Mouse (Mus musculus): ENCODE data around the gene Agbl1.

Gene Agbl1

DNA sequence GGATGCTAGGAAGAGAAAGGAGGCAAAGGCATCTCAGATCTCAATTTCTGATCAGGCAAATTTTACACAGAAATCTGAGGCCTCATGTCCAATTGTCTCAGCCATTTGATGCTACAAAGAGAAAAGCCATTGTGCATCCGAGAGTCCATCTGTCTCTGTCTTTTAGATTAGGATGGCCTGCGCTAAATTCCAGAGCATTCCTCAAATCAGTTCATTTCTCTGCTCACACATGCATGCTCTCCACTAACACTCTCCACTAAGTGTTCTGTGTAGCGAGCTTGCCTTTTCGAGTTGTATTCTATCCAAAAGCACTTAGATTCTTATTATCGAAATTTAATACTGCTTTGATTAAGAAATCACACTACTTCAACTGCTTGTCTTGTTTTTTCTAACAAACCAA lies 159.6 kb downstream of the Agbl1 start:
- no peak for DNase-seq (ENCODE audit: low read depth in 2 of 2, low spot score in 2 of 2)

DNA sequence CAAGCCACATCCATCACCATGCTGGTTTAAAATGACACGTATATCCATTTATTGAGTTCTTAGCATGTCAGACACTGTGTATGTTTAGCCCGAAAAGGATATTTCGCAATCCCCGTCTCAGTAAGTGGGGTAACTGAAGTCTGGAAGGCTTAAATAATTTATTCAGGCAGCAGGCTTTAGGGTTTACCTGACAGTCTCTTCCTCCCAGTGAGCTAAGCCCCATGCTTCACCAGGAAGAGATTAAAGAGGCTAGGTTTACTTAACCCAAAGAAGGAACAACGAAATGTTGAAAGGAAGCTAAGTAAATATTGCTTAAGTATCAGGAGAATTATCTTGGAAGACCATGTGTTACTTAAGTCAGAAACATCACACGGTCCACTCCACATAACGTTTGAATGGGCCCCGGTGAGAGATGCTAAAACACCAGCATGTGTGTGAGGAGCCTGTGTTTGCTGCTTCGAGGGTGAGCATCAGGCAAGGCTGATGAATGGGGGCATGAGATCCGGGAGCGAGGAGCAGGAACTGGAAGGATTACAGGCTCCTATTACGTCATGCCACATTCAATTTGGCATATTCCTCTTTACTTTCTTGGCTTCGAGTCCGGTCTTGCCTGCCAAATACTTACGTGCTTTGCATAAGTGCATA lies 162.7 kb downstream of the Agbl1 start:
- DNase-seq (ENCODE audit: low read depth in 2 of 2, low spot score in 2 of 2), result no peak

DNA sequence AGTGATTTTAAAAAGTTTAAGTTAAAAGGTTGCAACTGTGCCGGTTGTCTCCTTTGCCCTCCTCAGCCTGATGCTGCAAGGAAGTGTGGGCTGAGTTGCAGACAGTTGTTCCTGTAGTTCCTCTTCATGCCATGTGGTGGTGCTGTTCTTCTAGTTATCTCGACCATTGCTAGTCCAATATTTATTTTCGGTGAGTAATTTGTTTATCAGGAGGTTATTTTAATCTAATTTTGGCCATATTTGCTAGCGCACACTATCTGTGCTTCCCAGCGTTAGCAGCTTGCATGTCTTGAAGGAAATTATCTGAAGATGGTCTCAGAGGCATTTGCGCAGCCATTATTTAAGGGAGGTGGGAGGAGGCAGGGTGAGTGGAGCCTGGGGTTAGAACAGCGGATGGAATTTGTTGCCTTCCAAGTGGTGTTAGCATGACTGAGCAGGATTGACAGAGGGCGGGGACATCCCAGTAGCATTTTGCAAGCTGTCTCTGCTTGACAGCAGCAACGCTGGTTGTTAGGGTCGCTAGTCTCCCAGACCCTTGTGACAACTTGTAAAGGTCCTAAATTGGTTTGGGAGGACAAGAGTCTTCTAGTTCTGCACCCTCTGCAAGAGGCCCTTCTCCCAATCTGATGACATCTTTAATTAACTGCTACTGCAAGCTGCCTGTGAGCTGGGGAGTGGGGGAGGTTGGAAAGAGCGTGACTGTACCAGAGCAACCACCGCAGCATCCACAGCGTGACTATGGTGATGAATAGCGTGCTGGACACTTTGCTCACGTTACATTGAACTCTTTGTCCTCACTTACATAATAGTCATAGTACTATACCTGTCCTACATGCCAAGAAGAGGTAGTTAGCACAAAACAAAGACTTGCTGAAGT lies 163.5 kb downstream of the Agbl1 start:
- peak in 1 of 2 experiments; percentile 18 for DNase-seq (ENCODE audit: low read depth in 2 of 2, low spot score in 2 of 2)

DNA sequence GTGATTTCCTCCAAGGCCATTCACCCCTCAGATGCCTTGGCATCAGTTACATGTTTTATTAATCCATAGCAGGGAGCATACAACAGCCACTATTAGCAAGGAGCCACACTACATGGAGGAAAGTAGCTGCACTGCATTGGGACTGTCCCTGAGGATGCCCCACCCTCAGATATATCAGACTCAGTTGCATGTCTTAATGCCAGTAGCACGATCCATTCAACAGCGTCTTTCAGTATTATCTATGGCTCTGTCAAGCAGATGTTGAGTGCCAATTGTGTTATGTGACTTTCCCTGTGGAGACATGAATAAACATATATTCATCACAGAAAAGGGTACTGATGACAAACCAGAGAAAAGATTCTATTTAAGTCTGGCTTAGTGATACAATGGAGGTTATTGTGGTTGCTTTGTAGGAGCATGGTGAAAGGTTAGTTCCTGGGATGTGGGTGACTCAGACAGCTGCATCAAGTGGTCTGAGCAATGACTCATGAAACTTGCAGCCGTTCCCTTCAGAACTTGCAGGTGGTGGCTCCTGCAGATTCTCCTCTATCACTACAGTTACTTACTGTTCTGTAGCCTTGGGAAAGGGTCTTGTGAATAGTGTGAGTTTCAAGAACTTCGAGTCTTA lies 178.4 kb downstream of the Agbl1 start:
- no peak for DNase-seq (ENCODE audit: low read depth in 2 of 2, low spot score in 2 of 2)

DNA sequence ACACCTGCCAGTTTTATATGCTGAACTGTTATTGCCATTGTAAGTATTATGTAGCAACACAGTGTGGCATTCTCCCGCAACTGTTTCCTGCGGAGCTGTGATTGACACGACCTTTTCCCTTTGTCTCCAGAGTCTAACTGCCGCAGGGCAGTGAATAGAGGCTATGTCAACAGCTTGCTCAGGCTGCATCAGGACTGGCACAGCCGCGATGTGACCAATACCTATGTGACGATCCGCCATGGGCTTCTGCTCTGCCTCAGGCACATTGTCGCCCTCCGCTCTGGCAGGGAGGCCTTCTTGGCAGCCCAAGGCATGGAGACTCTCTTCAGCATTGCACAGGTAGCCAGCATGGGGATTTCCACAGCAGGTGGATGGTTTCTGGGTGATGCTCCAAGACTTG lies 179.3 kb downstream of the Agbl1 start:
- no peak for DNase-seq (ENCODE audit: low read depth in 2 of 2, low spot score in 2 of 2)

DNA sequence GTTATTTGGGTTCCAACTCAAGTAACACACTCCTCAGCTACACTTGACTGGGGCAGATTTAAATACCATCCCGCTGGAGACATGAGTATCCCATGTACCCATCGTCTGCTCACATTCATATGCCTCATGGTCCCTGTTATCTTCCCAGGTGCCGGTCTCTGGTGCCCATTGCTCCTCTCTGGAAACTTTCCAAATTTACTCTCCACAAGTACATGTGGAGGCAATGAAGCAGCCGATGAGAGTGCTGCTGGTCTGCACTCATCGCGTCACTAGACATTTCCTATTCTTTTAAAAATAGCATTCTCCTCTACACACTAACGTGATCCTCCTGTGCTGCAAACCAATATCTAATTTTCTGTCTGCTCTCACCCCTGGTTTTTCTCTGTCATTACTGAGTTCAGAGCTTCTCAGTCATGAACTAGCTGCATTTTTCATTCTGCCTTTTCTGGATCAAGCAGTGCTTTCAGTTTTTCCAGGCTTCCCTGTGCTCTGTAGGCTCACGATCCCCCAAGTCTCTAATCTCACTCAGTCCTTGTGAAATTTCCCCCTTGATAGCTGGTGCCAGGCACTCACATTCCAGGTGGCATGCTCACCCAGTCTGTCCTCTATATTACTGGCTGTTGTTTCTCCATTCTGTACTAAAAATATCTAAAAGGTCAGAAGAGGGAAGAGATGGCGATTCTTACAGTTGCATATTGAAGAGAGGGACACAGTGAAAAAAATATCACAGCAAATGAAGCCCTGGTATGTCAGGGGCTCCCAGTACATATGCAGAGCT lies 180.9 kb downstream of the Agbl1 start:
- no peak for DNase-seq (ENCODE audit: low read depth in 2 of 2, low spot score in 2 of 2)

DNA sequence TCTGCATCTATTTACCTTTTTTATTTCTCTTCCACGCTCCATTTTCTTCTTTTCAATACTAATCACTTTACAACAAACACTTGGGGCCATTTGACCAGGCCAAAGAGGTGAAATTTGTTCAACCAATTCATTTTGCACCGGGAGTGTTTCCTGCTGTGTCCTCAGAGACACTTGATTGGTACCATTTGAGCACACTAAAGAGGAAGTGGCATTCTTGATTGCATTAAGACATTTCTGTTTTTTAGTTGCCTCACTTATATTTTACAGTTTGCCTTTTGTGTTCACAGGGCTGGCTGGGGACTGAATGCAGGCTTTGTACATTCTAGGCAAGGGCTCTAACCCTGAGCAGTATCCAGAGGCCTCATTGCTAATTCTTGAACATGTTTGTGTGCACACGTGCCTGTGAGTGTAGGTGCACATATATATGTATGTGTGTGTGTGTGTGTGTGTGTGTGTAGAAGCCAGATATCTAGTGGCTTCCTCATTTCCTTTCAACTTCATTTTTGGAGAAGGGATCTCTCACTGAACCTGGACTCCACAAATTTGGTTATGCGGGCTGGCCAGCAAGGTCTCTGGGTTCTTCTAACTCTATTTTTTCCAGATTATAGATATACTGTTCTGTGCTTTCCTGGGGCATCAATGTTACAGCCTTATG lies 182.4 kb downstream of the Agbl1 start:
- DNase-seq (ENCODE audit: low read depth in 2 of 2, low spot score in 2 of 2), result no peak

DNA sequence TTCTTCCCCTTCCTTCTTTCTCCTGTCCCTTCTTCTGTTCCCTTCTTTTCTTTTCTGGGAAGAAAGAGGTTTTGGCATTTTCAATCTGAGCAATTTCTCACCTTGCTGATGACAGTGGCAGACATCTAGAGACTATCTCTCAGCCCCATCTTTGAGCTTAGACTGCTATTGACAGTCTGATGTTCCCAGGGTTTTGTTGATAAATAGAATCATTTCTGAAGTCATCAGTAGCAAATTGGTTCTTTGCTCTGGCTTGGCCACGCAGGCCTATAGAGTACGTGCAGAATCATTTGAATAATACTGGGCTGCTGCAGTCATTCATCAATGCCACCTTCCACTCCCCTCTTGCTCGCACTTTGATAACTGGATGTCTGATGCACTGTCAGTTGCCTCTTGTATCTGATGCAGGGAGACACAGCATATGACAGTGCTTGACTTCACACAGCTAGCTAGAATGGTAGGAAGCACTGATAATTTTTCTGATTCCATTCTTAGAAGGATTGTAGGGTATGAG lies 186.5 kb downstream of the Agbl1 start:
- DNase-seq (ENCODE audit: low read depth in 2 of 2, low spot score in 2 of 2), result no peak

DNA sequence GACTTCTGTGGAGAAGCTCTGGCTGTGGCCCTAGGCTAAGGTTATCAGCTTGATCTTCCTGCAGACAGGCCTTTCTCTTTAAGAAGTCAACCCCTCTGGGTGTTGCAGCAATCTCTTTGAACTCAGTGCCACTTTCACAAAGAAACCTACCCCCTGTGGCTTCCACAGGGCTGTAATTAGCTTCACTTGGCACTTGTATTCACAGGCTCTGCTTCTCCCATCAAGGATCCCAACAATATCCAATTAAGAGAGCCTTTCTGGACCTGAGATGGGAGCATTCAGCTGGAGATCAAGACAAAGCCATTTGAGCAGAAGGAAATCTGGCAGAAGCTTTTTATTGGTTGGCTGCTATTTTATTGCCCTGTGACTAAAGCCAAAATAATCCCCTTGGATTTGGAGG lies 208.9 kb downstream of the Agbl1 start:
- DNase-seq (ENCODE audit: low read depth in 2 of 2, low spot score in 2 of 2), result no peak

DNA sequence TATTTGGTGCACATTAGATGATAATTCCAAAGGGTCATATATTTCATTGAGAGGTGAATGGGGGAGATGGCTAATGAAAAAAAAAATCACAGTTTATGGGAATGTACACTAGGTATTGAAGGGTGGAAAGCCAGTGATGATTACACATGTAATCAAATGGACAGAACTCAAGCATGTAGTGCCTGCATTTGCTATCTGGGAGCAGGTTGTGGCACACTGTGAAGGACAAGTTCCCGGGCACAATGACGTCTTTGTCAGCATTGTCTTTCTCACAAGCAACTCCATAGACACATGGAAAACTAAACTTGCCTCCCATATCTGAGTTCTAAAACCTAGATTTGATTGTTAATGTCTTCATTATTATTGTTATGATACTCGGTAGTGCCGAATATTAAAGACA lies 209.3 kb downstream of the Agbl1 start:
- no peak for DNase-seq (ENCODE audit: low read depth in 2 of 2, low spot score in 2 of 2)

DNA sequence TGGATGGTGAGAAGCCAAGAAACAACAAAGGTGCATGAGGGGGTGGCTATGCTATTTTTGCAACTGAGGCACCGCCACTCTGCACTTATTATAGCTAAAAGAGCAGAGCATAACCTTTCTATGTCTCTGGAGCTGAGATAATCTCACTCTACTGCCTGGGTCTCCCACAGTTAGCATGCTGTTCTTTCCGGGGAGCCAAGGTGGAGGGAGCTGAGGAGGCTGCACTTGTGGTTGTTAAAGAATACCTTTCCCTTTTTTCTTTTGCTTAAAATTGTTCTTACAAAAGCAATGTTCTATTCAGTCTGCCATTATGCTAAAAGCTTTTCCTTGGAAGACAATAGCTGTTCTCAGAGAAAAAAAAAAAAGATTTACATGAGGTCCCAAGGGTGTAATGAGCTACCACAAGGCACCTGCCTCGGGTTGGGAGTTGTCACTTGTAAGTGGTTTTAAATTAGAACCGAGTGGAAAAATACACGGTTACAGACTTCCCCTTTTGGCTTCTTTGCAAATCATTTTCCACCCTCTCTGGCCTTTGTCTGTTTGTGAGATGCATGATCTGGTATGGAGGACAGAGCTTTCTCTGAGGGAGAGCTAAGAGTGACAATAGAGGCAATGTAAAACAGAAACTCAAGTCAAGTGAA lies 232.8 kb downstream of the Agbl1 start:
- no peak for DNase-seq (ENCODE audit: low read depth in 2 of 2, low spot score in 2 of 2)

DNA sequence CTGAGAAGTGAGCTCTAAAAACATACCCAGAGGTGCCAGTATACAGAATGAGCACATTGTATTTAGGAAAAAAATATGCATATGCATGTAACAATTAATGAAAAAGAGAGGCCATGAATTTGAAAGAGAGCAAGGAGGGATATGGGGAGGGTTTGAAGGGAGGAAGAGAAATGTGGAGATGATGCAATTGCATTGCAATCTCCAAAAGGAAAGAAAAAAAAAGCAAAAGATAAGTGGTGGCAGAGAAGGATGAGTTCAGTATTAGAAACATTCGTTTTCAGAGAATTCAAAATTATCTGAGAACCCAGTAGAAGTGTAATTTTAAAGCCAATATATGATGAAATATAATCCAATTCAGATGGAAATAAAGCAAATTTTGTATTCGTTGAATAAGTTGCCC lies 236.7 kb downstream of the Agbl1 start:
- DNase-seq (ENCODE audit: low read depth in 2 of 2, low spot score in 2 of 2), result no peak

DNA sequence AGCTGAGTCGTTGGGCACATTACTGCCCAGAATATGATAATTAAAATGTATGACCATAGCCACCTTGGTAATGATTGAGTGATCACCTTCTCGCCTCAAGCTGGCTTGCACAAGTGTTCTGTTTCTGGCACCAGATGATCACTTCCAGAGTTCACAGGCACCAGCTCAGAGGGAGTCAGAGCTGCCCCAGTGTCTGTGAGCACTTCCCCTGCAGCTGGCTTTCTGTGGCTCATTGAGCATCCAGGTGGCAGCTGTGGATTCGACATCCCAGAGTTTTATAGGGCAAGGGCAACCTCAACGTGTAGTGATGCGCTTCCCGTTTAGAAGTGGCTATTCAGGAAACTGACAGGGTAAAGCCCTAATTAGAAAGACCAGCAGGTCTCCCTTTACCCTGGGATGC lies 244.5 kb downstream of the Agbl1 start:
- DNase-seq (ENCODE audit: low read depth in 2 of 2, low spot score in 2 of 2), result no peak

DNA sequence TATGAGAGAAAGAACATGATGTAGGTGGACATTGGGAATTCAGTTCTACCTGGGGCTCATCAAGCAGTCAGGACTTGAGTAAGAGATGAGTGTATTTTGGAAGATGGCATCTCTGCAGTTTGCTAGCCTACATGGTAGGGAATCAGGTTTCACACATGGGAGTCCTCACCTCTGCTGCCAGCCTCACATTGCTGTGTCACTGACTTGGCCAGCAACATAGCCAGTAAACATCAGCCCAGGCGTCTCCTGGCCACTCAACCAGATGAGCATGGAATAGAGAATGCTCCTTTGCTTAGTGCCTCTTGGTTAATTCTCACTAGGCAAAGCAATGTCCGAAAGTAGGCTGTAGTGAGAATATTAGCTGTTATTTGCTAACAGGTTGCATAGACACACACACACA lies 255.9 kb downstream of the Agbl1 start:
- no peak for DNase-seq (ENCODE audit: low read depth in 2 of 2, low spot score in 2 of 2)

DNA sequence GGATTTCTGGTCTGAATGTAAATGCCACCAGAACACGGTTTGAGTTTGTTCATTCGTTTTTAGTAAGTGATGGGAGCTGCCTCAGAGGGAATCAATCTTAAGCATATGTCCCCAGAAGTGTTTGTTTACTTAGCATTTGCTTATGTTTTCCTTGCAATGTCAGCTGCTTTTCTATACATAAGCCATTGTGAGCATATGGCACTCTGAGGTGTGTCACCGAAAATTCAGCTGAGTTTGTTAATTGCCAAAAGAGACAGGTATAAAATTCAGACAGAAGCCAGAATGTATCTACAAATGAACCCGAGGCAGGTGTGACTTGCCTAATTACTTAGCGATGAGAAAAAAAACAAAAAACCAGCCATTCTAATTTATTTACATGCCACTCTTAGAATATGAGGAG lies 257.8 kb downstream of the Agbl1 start:
- no peak for DNase-seq (ENCODE audit: low read depth in 2 of 2, low spot score in 2 of 2)

DNA sequence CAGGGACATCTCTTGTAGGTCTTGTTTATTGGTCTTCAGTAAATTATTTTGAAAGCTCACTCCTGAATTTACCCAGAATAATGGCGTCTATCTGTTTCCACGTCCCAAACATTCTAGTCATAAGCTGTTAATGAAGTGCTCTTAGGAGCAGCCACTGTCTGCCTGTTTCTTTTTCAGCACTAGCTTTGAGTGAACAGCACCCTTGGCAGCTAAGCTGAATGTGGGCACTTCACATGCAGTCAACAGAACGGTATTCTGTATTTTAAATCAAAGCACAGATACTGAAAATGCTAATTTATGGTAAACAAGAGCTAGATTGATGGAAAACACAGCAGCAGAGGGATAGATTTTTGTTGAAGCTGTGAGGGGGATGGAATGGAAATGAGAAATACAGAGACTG lies 294.6 kb downstream of the Agbl1 start:
- no peak for DNase-seq (ENCODE audit: low read depth in 2 of 2, low spot score in 2 of 2)

DNA sequence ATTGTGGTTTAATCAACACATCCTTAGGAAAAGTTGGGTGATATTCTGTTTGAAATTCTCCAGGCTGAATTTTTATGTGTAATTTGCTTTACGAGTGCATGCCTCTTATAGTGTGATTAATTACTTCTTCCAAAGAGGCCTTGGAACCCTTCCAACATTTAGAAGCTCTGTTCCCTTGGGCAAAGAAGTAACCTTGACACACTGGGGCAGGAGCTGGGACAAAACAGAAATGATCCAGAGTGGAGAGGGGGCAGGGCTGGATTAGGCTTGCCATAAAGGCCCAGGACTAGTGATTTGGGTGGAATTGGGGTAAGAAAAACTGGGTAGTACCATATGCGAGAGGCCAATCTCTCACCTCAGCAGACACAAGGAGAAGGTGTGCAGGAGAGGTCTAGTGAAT lies 316.8 kb downstream of the Agbl1 start:
- no peak for DNase-seq (ENCODE audit: low read depth in 2 of 2, low spot score in 2 of 2)

DNA sequence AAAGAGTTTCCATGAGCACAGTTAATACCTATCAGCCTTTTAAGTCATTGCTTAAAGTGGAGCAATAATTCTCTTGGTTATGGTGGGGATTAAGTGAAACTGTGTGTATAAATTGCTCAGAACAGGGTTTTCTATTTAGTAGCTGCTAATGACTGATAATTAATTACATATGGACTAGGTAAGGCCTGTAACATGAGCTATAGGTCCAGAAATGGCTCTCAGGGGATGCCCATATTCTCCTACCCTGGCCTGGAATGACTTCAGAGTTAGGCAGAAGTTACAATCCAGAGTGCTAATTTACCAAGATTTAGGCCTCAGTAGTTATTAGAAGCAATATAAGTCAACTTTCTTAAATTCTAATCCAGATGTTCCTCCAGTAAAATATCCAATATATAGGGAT lies 317.6 kb downstream of the Agbl1 start:
- no peak for DNase-seq (ENCODE audit: low read depth in 2 of 2, low spot score in 2 of 2)

DNA sequence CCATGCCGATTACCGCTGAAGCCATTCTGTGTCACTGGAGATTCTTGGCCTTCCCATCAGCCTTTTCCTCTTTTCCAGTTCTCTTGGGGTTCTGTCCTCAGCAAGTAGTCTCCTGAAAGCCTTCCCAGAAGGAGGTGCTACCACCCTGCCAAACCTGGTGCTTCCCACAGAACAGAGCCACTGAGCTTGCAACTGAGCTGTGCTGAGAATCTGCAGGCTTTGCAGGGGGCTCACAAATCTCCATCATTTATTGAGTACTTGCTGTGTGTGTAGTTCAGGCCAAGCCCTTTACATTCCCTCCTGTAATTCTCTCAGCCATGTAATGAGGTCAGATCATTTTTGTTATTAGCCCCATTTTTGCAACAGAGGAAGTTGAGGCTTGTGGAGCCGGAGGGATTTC lies 322.2 kb downstream of the Agbl1 start:
- DNase-seq (ENCODE audit: low read depth in 2 of 2, low spot score in 2 of 2), result no peak

DNA sequence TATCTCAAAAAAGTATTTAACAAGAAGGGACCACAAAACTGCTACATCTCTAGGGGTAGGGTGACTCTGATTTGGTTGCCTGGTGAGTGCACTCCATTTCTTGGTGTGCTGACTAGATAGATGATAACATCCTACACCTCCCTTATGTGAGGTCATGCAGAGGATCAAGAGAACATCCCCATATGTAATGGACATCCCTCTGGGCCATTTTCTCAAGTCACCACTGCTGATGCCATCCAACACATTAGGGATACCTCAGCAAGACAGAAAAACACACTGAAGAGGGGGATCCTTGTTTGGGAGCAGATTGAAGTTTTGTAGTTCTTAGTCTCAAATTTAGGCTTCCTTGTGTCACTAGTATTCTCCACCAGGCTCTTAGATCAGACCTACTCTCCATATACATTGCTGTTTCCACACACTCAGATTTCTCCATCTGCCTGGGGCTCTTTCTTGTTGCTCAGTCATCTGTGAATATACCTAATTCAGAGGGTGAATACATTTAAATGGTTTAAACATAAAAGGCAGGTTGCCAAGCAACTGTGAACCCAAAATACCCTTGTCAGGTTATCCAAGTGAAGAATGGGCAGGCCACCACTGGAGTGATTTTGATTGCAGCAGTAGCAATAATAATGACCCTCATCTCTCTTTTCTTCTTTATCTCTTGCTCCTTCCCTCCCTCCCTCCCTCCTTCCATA lies 331.0 kb downstream of the Agbl1 start:
- no peak for DNase-seq (ENCODE audit: low read depth in 2 of 2, low spot score in 2 of 2)

All from CD8-positive naive resting alpha-beta T cell, adult 2 months (primary cell).